Mouse (Mus musculus) mouse embryonic stem cell (cell line): ENCODE measurements around the gene Dgkb.

Source experiments
- in situ Hi-C, 2 experiments: fragments of 300-500 bp; cut with MboI; formaldehyde crosslinking; loops; 1 replicate in 1 of 2; 3 replicates in 1 of 2; pipeline ENCODE4 v1.14.3; 2019 to 2020; ENCODE audit warnings: low sequenced_read_pairs in 2 of 2, low pct_unique_long_range_greater_than_20kb in 1 of 2, mixed read lengths in 1 of 2; ENCODE audit not compliant: unreplicated experiment in 1 of 2

Gene Dgkb

DNA sequence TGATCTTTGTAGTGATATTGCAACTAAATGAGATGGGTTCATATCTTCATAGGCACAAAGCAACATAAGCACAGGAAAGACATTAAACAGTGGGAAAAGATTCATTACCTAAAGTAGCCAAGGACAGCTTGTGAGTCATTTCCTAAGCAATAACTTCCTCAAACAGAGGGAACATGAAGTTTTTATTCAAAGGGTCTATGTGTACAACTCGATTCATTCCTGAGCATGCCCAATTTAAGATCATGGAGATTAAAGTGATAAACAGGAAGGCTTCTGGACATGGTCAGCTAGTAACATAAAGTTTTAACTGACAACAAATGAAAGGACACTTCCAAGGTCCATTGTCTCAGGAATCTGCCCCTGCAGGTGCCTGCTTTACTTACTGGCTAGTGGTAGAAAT lies 167.8 kb downstream of the Dgkb start:
- in situ Hi-C loops, result no loop called here

- in situ Hi-C loops, result no loop called here
These were observed 170.6 kb downstream of the Dgkb start for GRCm38 (mm10) chr12:37988066-37988591.

GRCm38 (mm10) chr12:37993221-37993620 lies 175.7 kb downstream of the Dgkb start:
- in situ Hi-C loops, result no loop called here

DNA sequence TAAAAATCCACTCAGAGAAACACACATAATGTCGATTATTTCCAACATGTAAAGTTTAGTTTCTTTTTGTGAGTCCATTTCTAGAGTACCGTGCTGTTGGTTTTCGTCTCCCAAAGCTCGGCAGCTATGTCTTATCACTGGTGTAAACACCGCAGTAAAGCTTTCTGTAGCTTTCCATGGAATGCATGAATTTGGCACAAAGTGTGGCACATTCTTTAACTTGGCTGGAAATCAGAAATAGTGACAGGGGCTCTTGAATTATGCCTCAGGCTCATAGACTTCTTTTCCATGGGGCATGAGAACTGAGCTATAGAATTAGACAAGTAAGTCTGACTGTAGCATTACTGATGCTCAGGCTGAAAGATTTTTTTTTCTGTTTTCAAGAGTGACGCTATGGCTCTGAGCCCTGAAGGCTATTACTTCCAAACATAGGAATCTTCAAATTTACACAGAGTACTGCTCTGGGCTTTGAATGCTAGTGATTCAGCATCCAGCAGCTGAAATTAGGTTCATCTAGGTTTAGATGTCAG lies 179.0 kb downstream of the Dgkb start:
- in situ Hi-C loops, result no loop called here

DNA sequence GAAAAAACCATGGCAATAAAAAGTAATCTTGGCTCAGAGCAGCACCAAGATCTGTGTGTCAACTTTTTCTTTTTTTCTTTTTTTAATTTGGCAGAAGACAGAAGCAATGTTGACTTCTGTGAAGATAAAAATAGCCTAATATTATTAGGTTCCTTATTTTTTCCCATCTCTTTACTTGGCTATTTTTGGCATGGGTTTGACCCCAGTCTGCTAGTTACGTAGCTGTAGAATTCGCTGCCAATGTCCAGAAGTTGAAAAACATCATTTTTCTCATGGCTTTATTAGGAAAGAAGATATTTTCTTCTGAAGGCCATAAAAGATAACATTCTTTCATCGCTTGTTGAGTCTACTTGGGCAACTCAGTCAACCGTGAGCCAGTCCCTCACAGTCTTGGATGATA lies 200.1 kb downstream of the Dgkb start:
- in situ Hi-C loops, result no loop called here

GRCm38 (mm10) chr12:38047256-38047655 lies 229.7 kb downstream of the Dgkb start:
- in situ Hi-C loops, result no loop called here

DNA sequence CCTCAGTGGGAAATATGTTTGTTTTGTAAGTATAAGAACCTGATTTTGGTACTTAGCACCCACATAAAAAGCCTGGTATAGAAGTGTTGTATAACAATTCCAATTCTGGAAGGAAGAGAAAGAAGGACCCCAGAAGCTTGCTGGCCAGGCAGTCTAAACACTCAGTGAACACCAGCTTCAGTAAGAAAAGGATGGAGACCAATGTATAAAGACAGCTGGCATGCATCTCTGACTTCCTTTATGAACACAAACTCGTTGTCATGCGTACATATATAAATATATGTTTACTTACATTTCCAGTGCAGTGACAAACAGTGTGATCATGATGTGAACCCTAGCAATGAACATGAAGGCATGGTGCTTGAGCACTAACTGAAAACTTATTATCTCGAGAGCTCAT lies 270.7 kb downstream of the Dgkb start:
- in situ Hi-C loops, result no loop called here

- in situ Hi-C loops, result loop anchor here (5.0 to 25.0 kb wide), 3 partner anchors 340 to 475 kb away; no protein-coding TSS in a partner anchor
These were observed 294.4 kb downstream of the Dgkb start for GRCm38 (mm10) chr12:38111928-38112327.

DNA sequence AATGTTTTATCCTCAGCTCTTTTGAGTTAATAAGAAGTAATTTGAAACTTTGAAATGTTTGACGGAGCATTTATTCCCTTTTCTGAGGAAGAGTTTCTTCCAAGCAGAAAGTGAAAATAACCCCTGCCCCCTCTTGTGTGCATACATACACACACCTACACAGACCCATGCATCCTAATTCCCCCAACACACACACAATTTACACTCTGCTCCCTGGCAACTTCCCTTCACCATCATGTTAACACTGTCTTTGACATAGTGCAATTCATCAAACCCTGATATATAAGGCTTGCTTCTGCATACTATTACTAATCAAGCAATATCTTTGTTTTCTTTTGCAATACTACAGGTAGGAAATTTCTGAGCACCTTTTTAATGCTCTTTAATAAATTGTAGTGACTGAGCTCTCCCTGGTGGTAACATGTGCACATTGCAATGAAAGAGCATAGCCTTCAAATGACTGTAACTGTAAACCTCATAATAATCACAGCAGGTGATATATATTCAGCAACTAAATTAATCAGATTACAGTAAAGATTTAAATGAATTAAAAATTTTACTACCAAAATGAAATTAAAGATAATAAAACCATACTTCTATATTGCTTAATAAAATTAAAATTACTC lies 297.6 kb downstream of the Dgkb start:
- in situ Hi-C loops, result loop anchor here (5.0 to 25.0 kb wide), 3 partner anchors 343 to 478 kb away; no protein-coding TSS in a partner anchor

- in situ Hi-C loops, result loop anchor here in 1 of 2 experiments (25.0 kb wide), 2 partner anchors 361 to 486 kb away; no protein-coding TSS in a partner anchor
These were observed 306.0 kb downstream of the Dgkb start for GRCm38 (mm10) chr12:38123524-38123923.

DNA sequence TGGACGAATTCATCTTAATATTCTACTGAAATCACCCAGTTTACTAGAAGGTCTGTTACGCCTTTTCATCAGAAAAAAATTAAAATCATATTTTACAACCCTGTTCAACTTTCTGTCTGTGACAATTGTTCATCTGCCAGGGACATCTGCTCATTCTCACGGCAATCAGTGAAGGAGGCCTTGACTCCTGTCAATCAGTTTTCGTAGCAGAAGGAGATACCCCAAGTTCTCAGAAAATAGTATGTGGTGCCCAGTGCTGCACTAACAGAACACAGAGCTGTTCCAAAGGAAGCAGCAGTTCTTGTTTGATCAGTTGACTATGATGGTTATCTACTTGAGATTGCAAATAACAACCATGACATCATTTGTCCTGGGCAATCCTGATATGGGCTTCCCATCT lies 307.8 kb downstream of the Dgkb start:
- in situ Hi-C loops, result no loop called here

DNA sequence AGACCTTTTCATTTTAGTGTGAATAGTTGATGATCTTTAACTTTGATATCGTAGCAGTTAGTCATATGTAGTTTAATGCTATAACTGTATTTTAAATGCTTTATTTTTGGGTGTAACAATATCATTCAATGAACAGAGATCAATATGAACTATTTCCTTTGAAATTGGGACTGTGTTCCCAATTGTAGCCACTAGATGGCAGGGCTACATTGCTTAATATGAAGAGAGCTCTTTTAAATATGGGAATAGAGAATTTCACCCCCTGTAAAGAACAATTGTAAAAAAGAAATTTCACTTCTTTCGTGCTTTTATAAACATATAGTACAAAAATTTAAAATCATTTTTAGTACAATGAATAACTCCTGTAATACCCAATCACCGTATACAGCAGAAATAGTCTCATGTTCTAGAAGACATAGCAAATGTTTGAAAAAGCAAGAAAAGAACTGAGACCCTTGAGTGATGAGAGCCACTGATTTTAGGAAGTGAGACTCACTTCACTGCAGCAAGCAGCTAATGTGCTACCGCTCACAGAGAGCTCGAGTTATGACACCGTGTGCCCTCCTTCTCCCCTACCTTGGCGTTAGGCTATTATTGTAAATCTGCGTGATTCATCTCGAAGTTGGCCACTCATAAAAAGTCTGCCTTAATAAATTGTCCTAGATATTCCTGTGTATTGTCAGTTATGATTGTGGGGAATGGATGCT lies 312.8 kb downstream of the Dgkb start:
- in situ Hi-C loops, result no loop called here

DNA sequence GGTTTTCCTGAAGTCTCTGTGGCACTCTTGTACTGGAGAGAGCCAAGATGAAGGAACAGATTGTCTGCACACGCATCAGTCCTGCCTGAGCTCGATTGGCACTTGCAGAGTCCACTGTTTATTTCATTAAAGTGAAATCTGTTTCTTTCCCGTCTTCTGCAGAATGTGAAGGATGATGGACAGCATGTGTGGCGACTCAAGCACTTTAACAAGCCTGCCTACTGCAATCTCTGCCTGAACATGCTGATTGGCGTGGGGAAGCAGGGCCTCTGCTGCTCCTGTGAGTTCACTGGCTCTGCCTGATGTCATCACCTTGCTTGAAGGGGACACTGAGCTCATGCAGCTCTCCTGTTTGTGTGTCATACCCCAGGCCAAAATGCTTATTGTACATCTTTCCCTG lies 318.9 kb downstream of the Dgkb start:
- in situ Hi-C loops, result no loop called here

DNA sequence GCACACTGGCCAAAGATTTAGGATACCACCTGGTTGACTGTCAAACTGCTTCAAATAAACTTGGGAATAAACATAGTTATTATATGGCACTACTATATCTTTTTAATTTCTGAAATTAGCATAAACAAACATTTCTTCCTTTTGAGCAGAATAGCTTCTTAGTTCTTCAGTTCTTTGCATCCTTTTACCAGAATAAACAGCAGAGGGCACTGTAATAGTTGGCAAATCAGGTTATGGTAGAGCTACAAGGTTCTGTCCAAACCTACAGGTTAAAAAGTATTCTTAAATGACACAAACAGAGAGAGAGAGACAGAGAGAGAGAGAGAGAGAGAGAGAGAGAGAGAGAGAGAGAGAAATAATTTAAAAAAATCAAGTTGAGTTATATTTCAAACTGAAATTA lies 322.5 kb downstream of the Dgkb start:
- in situ Hi-C loops, result no loop called here

DNA sequence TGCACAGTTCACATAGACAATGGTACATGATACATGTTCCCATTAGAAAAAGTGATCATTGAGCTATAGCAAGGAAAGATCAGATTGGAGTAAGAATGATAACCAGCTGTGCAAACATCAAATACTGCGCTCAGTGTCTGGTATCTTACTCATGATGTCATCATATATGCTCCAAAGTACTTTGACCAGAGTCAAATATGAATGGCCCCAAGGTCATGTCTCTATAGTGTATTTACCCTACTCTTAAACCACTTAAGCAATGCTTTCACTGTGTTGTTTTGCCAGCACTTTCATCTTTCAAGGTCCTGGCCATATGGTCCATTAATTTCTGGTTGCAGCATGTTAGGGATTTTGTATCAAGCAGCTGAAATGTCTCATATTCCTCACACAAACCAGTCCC lies 415.1 kb downstream of the Dgkb start:
- in situ Hi-C loops, result no loop called here

- in situ Hi-C loops, result no loop called here
These were observed 451.3 kb downstream of the Dgkb start for GRCm38 (mm10) chr12:38268856-38269255.

DNA sequence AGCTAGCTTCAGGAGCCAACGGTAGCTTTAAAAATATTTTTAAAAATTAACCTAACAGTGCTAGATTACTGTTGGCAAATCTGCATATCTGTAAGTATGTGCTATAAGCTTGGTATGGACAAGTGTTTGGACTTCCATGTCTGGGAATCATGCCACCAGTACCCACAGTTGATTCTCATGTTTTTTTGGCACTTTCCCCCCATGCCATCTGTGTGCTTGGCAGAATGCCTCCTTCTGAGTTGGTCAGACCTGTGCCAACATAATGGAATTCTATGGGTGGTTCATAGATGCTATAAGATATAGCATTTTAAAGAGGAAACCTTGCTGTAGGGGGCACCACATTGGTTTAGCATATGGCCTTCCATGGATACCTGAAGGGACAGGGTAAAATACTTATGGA lies 484.0 kb downstream of the Dgkb start:
- in situ Hi-C loops, result no loop called here

- in situ Hi-C loops, result no loop called here
These were observed 486.3 kb downstream of the Dgkb start for GRCm38 (mm10) chr12:38303841-38304240.

DNA sequence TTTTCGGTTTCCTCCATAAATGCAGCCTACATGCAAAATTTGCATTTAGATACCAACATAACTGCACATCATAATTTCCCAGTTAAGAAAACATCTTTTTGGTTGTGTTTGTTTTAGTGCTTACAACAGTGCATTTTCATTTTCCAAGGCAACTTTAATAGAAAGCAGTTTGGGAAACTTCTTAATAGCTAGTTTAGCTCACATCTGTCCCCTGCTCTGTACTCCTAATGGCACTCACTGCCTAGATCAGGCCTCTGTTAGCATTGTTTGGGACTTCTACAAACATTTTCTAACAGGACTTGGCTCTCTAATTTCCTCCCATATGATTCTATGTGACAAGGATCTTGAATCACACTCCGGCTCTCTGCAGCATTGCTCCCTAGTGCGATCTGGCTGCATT lies 486.7 kb downstream of the Dgkb start:
- in situ Hi-C loops, result no loop called here

GRCm38 (mm10) chr12:38309885-38310284 lies 492.4 kb downstream of the Dgkb start:
- in situ Hi-C loops, result no loop called here
